Mouse (Mus musculus) thymus, adult 2 months (tissue): Measurements from ENCODE around the gene Erg. TPM values are rescaled to one million over a fixed set of nuclear protein-coding genes. Genes with fewer than 3 reads are reported as not detected.

Experiments used
- DNase-seq: peaks from one replicate; pipeline ENCODE4 v3.0.0; 2021
- H3K27ac ChIP-seq: fragments of 200-500 bp; 2 replicates; pipeline ENCODE4 v1.5.1; 2012; ENCODE audit warnings: low read length, control low read depth; ENCODE audit not compliant: control insufficient read depth, insufficient read depth
- H3K27me3 ChIP-seq: fragments of 200-500 bp; 2 replicates; pipeline ENCODE4 v1.6.1; 2012; ENCODE audit warnings: mild to moderate bottlenecking, low read length, moderate library complexity, mixed read lengths; ENCODE audit not compliant: control insufficient read depth, insufficient read depth
- H3K36me3 ChIP-seq: fragments of 200-500 bp; 2 replicates; pipeline ENCODE4 v1.6.1; 2012; ENCODE audit warnings: mild to moderate bottlenecking, low read length, moderate library complexity; ENCODE audit not compliant: control insufficient read depth, insufficient read depth
- H3K4me1 ChIP-seq: fragments of 200-500 bp; replicated peaks from 2 replicates; pipeline ENCODE4 v1.6.1; 2012; ENCODE audit warnings: low read length; ENCODE audit not compliant: control insufficient read depth, insufficient read depth
- H3K4me3 ChIP-seq: fragments of 200-500 bp; 2 replicates; pipeline ENCODE4 v1.5.1; 2012; ENCODE audit warnings: mild to moderate bottlenecking, low read length, control low read depth, moderate library complexity; ENCODE audit not compliant: control insufficient read depth, insufficient read depth
- CTCF ChIP-seq: fragments of 200-500 bp; IDR thresholded peaks from 2 replicates; pipeline ENCODE4 v1.5.1; 2012; ENCODE audit warnings: mild to moderate bottlenecking, control low read depth, low read length, moderate library complexity, borderline replicate concordance; ENCODE audit not compliant: control insufficient read depth, poor library complexity, insufficient read depth; ENCODE audit errors: extremely low read depth
- POLR2A ChIP-seq: fragments of 200-500 bp; IDR thresholded peaks from 2 replicates; pipeline ENCODE4 v1.6.1; 2012; ENCODE audit warnings: mild to moderate bottlenecking, low read length, control low read depth, moderate library complexity; ENCODE audit not compliant: control insufficient read depth, poor library complexity, insufficient read depth; ENCODE audit errors: extremely low read depth
- WGBS: fragments of 180-500 bp; shearing (Covaris S2); methylation state at CpG from one replicate; pipeline ENCODE4 v1.1.7; 2018; 5-methylcytosine and 5-hydroxymethylcytosine counted together
- polyA plus RNA-seq: library from polyadenylated mRNA; depleted of rRNA; stranded (reverse); fragments of >200 nt; gene quantifications from 2 replicates; pipeline ENCODE4 v1.2.3, GENCODE M21; 2012

Gene Erg
- polyA plus RNA-seq, 1 experiment: 4.0 TPM

DNA sequence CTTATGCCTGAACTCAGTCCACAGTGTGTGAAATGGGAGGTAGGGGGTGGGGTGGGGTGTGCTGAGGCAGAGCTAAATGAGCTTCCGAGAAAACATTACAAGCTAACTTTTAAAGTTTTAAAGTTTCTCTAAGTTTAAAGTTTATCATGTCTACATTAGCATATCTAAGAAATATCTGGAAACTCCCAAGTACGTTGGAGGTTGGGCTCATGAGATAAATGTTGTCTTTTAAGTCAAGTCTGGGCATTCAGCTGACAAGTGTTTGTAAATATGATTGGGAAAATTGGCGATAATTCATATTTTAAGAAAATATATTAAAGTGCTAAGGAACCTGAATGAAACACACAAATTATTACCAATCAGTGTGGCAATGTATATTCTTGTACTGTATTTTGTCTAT lies 112.4 kb downstream of the Erg start:
- TF ChIP-seq POLR2A (no peak), CTCF (no peak)
- Histone ChIP-seq H3K4me3 (no peak overlapping the region), H3K4me1 (no peaks in the 10 kb centered on the region), H3K27me3 (no peaks in the 10 kb centered on the region), H3K27ac (no peak overlapping the region), H3K36me3 (no peaks in the 10 kb centered on the region)
- no peak for DNase-seq
- WGBS: 94% methylated on average over 3 of the region's 3 CpGs

DNA sequence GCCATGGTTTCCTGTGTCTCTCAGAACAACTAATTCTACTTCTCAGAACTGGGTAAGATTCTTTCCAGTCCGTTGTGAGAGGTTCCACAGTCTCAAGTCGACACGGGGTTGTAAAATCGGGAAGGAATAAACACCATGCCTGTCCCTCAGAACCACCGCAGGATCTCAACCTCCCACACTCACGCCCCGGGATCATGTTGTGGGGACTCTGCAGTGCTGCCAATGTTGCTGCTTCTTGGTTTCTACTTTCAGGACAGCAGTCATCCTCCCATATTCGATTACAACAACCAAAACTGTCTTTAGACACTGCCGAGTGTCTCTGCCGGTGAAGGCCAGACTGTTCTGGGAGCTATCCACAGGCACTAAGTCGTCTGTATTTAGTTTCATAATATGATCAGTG lies 113.6 kb downstream of the Erg start:
- no peaks in the 10 kb centered on the region for H3K4me1 ChIP-seq
- DNase-seq: no peak
- no peaks in the 10 kb centered on the region for H3K27me3 ChIP-seq
- 92% methylated on average over 11 of the region's 11 CpGs for WGBS
- H3K4me3 ChIP-seq: no peak overlapping the region
- no peak for TF ChIP-seq CTCF
- H3K27ac ChIP-seq: no peak overlapping the region
- H3K36me3 ChIP-seq: no peaks in the 10 kb centered on the region

DNA sequence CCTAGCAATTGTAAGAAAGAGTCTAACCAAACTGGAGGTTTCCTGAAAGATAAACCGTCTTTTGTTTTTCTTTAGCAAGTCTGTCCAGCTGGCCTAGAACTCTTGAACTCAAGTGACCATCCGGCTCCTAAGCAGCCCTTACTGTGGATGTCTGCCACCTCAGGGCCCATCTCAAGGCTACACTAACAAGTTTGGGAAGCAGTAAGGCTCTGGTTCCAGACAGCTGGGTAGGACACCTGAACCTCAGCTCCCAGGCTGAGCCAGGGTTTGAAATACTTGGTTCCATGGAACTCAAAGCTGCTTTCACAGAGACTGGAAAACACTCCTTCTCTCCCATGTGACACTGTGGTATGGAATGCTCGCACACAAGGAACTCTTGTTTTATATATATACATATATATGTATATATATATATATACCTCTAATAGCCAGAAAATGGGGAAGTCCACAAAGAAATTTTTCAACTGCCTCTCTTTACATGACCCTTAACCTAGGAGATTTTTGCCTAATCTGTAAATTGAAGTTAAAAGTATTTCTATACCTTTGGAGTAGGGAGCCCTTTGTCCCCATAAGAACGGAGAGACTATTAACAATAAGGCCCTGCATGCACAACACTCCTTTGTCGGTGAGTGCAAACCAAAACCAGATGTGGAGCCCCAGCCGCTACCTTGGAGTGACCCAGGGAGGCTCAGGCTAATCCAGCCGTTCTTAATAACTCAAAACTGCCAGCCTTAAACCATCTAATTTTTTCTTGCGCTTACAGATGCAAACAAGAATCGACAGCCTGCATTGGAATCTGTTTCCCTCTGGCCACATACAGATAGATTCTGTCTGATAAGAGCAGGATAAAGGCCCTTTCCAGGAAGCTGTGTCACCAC lies 116.9 kb downstream of the Erg start:
- Histone ChIP-seq H3K36me3 (no peaks in the 10 kb centered on the region), H3K27ac (no peak overlapping the region), H3K4me3 (no peak overlapping the region), H3K27me3 (no peaks in the 10 kb centered on the region), H3K4me1 (no peaks in the 10 kb centered on the region)
- 92% methylated on average over 9 of the region's 9 CpGs for WGBS
- no peak for TF ChIP-seq POLR2A
- TF ChIP-seq CTCF: no peak
- DNase-seq: no peak

DNA sequence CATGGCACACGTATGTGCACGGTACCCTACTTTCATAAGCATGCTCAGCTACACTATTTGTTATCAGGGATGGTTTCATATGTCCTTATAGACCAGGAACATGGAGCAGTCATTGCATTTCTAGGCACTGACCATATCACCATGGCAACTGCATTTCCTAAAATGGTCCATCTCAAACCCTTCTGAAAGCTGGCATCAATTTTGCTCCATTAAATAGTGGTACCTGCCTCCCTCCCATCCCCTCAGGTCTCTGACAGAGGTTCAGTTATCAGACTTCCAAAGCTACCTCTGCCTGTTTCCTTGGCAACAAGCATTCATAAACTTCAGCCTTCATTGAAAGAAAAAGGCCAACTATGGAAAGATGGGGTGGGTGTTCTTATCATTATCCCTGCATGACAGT lies 118.5 kb downstream of the Erg start:
- no peak for TF ChIP-seq CTCF
- TF ChIP-seq POLR2A: no peak
- H3K4me1 ChIP-seq: no peaks in the 10 kb centered on the region
- no peak overlapping the region for H3K4me3 ChIP-seq
- no peaks in the 10 kb centered on the region for H3K36me3 ChIP-seq
- no peak for DNase-seq
- WGBS: 100% methylated on average over 2 of the region's 2 CpGs
- H3K27me3 ChIP-seq: no peaks in the 10 kb centered on the region
- no peak overlapping the region for H3K27ac ChIP-seq

DNA sequence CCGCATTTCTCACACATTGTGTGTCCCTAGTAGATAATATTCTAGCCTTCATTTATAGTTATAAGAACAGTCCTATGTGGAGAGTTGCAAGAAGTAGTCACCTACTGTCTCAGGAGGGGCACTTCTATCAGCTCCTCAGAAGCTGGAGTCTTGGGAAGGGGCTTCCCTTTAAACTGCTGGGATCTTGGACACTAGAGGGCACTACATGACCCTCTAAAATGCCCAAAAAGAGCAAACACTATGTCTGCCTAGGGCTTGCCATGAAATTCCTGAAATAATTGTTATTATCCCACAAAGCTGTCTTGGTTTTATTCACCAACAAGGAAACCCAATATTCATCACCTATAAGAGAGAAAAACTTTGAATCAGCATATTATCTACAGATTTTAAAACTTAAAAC lies 119.8 kb downstream of the Erg start:
- H3K4me3 ChIP-seq: no peak overlapping the region
- no peaks in the 10 kb centered on the region for H3K27me3 ChIP-seq
- WGBS: 100% methylated on average over 1 of the region's 1 CpGs
- no peaks in the 10 kb centered on the region for H3K36me3 ChIP-seq
- TF ChIP-seq CTCF (no peak), POLR2A (no peak)
- no peak overlapping the region for H3K27ac ChIP-seq
- no peak for DNase-seq
- H3K4me1 ChIP-seq: no peaks in the 10 kb centered on the region

DNA sequence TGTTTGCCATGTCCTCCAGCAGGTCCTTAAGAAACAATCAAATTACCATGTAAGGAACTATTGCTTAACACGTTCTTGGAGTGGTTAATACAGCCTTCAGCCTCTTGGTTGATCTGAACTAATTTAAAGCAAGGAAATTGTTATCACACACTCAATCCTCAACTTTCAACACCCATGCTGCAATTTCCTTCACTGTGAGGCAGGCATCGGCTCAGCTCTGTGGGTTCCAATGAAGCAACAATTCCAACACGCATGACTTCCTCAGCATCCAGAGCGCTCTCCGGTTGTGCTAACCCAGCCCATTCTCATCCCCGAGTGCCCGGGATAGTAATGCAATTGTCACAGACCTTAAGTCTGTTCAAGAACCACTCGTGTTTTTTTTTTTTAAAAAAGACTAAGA lies 121.8 kb downstream of the Erg start:
- 91% methylated on average over 8 of the region's 8 CpGs for WGBS
- no peaks in the 10 kb centered on the region for H3K36me3 ChIP-seq
- no peak overlapping the region for H3K27ac ChIP-seq

More for the DNA sequence above, 121.8 kb downstream of the Erg start:
- TF ChIP-seq POLR2A (no peak), CTCF (no peak)
- Histone ChIP-seq H3K27me3 (no peaks in the 10 kb centered on the region), H3K4me3 (no peak overlapping the region), H3K4me1 (no peaks in the 10 kb centered on the region)
- DNase-seq: no peak
